Mouse (Mus musculus): ENCODE data around the gene Limk2. TPM values are rescaled to one million over a fixed set of nuclear protein-coding genes. Genes with fewer than 3 reads are reported as not detected.

Limk2 gene
- total and polyA plus RNA-seq, 3 experiments = 33.0 to 47.1 (median 46.1) TPM

GRCm38 (mm10) chr11:3381148-3381814 is 27.7 kb downstream of the Limk2 start:
- ATAC-seq (ENCODE audit: extremely low read depth, insufficient number of reproducible peaks, low FRiP score, poor library complexity, severe bottlenecking) = no peak

GRCm38 (mm10) chr11:3379427-3379826 is 29.6 kb downstream of the Limk2 start:
- H3K9me3 ChIP-seq (replicated peaks) = 0 out of 2 replicates have a peak, but pooled peaks cover 3% of the 10 kb centered on the region
- peaks cover 3% of the 10 kb centered on the region for H3K4me1 ChIP-seq (ENCODE audit: insufficient read depth, low read depth, low read length)
- TF ChIP-seq POLR2AphosphoS5 (IDR thresholded peaks at IDR 0.05; ENCODE audit: insufficient replicate concordance, low read depth, low read length) = no peak
- TF ChIP-seq GATA1 (IDR thresholded peaks at IDR 0.05; ENCODE audit: borderline replicate concordance, low read length) = no peak
- TF ChIP-seq CTCF (IDR thresholded peaks at IDR 0.05; ENCODE audit: low read depth, low read length) = no peak
- TF ChIP-seq GATA2 (IDR thresholded peaks at IDR 0.05; ENCODE audit: borderline replicate concordance, low read depth, low read length) = no peak
- TF ChIP-seq TAL1 (conservative IDR thresholded peaks at IDR 0.05; ENCODE audit: low read depth, low read length) = no peak
- H3K4me3 ChIP-seq (ENCODE audit: low read depth, low read length) = no peak overlapping the region
- H3K27me3 ChIP-seq (ENCODE audit: insufficient read depth, low read length) = no peaks in the 10 kb centered on the region
- ATAC-seq (ENCODE audit: extremely low read depth, insufficient number of reproducible peaks, low FRiP score, poor library complexity, severe bottlenecking) = no peak
- peaks cover 88% of the 10 kb centered on the region for H3K36me3 ChIP-seq (replicated peaks)
- no peak for DNase-seq (ENCODE audit: low spot score)

More at GRCm38 (mm10) chr11:3381148-3381814, 27.7 kb downstream of the Limk2 start:
- TF ChIP-seq POLR2AphosphoS5 (IDR thresholded peaks at IDR 0.05; ENCODE audit: insufficient replicate concordance, low read depth, low read length) = no peak
- no peak for TF ChIP-seq TAL1 (conservative IDR thresholded peaks at IDR 0.05; ENCODE audit: low read depth, low read length)
- TF ChIP-seq CTCF (IDR thresholded peaks at IDR 0.05; ENCODE audit: low read depth, low read length) = no peak
- no peak for TF ChIP-seq GATA1 (IDR thresholded peaks at IDR 0.05; ENCODE audit: borderline replicate concordance, low read length)
- no peak for TF ChIP-seq GATA2 (IDR thresholded peaks at IDR 0.05; ENCODE audit: borderline replicate concordance, low read depth, low read length)
- peaks cover 3% of the 10 kb centered on the region for H3K4me1 ChIP-seq (ENCODE audit: insufficient read depth, low read depth, low read length)
- H3K36me3 ChIP-seq (replicated peaks) = peaks cover 88% of the 10 kb centered on the region
- H3K4me3 ChIP-seq (ENCODE audit: low read depth, low read length) = no peak overlapping the region
- DNase-seq (ENCODE audit: low spot score) = no peak
- H3K27me3 ChIP-seq (ENCODE audit: insufficient read depth, low read length) = no peaks in the 10 kb centered on the region
- H3K9me3 ChIP-seq (replicated peaks) = 0 out of 2 replicates have a peak, but pooled peaks cover 3% of the 10 kb centered on the region

- no peaks in the 10 kb centered on the region for H3K9me3 ChIP-seq (replicated peaks)
- DNase-seq (ENCODE audit: low spot score) (no peak), ATAC-seq (ENCODE audit: extremely low read depth, insufficient number of reproducible peaks, low FRiP score, poor library complexity, severe bottlenecking) (no peak)
- H3K27me3 ChIP-seq (ENCODE audit: insufficient read depth, low read length) = no peaks in the 10 kb centered on the region
- H3K4me3 ChIP-seq (ENCODE audit: low read depth, low read length) = no peak overlapping the region
- TF ChIP-seq CTCF (IDR thresholded peaks at IDR 0.05; ENCODE audit: low read depth, low read length) (no peak), GATA1 (IDR thresholded peaks at IDR 0.05; ENCODE audit: borderline replicate concordance, low read length) (no peak), GATA2 (IDR thresholded peaks at IDR 0.05; ENCODE audit: borderline replicate concordance, low read depth, low read length) (no peak), POLR2AphosphoS5 (IDR thresholded peaks at IDR 0.05; ENCODE audit: insufficient replicate concordance, low read depth, low read length) (no peak), TAL1 (conservative IDR thresholded peaks at IDR 0.05; ENCODE audit: low read depth, low read length) (no peak)
- H3K4me1 ChIP-seq (ENCODE audit: insufficient read depth, low read depth, low read length) = peaks cover 15% of the 10 kb centered on the region
- peaks cover 85% of the 10 kb centered on the region for H3K36me3 ChIP-seq (replicated peaks)
Measured at GRCm38 (mm10) chr11:3374741-3375140, 34.2 kb downstream of the Limk2 start.

- peaks cover 12% of the 10 kb centered on the region for H3K4me1 ChIP-seq (ENCODE audit: insufficient read depth, low read depth, low read length)
Measured at GRCm38 (mm10) chr11:3374293-3374645, 34.7 kb downstream of the Limk2 start.

GRCm38 (mm10) chr11:3373591-3374292 is 35.2 kb downstream of the Limk2 start:
- peaks cover 86% of the 10 kb centered on the region for H3K36me3 ChIP-seq (replicated peaks)
- TF ChIP-seq GATA1 (IDR thresholded peaks at IDR 0.05; ENCODE audit: borderline replicate concordance, low read length) = no peak
- TF ChIP-seq CTCF (IDR thresholded peaks at IDR 0.05; ENCODE audit: low read depth, low read length) = no peak
- no peak for TF ChIP-seq TAL1 (conservative IDR thresholded peaks at IDR 0.05; ENCODE audit: low read depth, low read length)
- no peak for TF ChIP-seq POLR2AphosphoS5 (IDR thresholded peaks at IDR 0.05; ENCODE audit: insufficient replicate concordance, low read depth, low read length)
- TF ChIP-seq GATA2 (IDR thresholded peaks at IDR 0.05; ENCODE audit: borderline replicate concordance, low read depth, low read length) = no peak
- no peak overlapping the region for H3K4me3 ChIP-seq (ENCODE audit: low read depth, low read length)
- H3K4me1 ChIP-seq (ENCODE audit: insufficient read depth, low read depth, low read length) = peaks cover 12% of the 10 kb centered on the region
- H3K27me3 ChIP-seq (ENCODE audit: insufficient read depth, low read length) = no peaks in the 10 kb centered on the region
- no peak for ATAC-seq (ENCODE audit: extremely low read depth, insufficient number of reproducible peaks, low FRiP score, poor library complexity, severe bottlenecking)
- DNase-seq (ENCODE audit: low spot score) = no peak
- no peaks in the 10 kb centered on the region for H3K9me3 ChIP-seq (replicated peaks)

More at GRCm38 (mm10) chr11:3374293-3374645, 34.7 kb downstream of the Limk2 start:
- Histone ChIP-seq H3K36me3 (replicated peaks) (peaks cover 86% of the 10 kb centered on the region), H3K27me3 (ENCODE audit: insufficient read depth, low read length) (no peaks in the 10 kb centered on the region), H3K9me3 (replicated peaks) (no peaks in the 10 kb centered on the region), H3K4me3 (ENCODE audit: low read depth, low read length) (no peak overlapping the region)
- no peak for DNase-seq (ENCODE audit: low spot score)
- no peak for TF ChIP-seq POLR2AphosphoS5 (IDR thresholded peaks at IDR 0.05; ENCODE audit: insufficient replicate concordance, low read depth, low read length)
- ATAC-seq (ENCODE audit: extremely low read depth, insufficient number of reproducible peaks, low FRiP score, poor library complexity, severe bottlenecking) = no peak

GRCm38 (mm10) chr11:3371599-3372295 is 37.2 kb downstream of the Limk2 start:
- ATAC-seq (ENCODE audit: extremely low read depth, insufficient number of reproducible peaks, low FRiP score, poor library complexity, severe bottlenecking) = no peak
- TF ChIP-seq POLR2AphosphoS5 (IDR thresholded peaks at IDR 0.05; ENCODE audit: insufficient replicate concordance, low read depth, low read length) (no peak), CTCF (IDR thresholded peaks at IDR 0.05; ENCODE audit: low read depth, low read length) (no peak), GATA1 (IDR thresholded peaks at IDR 0.05; ENCODE audit: borderline replicate concordance, low read length) (no peak), GATA2 (IDR thresholded peaks at IDR 0.05; ENCODE audit: borderline replicate concordance, low read depth, low read length) (no peak), TAL1 (conservative IDR thresholded peaks at IDR 0.05; ENCODE audit: low read depth, low read length) (no peak)
- Histone ChIP-seq H3K9me3 (replicated peaks) (no peaks in the 10 kb centered on the region), H3K4me3 (ENCODE audit: low read depth, low read length) (peak overlapping the region; percentile 55), H3K36me3 (replicated peaks) (peaks cover 86% of the 10 kb centered on the region), H3K27me3 (ENCODE audit: insufficient read depth, low read length) (no peaks in the 10 kb centered on the region), H3K4me1 (ENCODE audit: insufficient read depth, low read depth, low read length) (peaks cover 12% of the 10 kb centered on the region)
- DNase-seq (ENCODE audit: low spot score) = no peak

All from G1E (cell line).